Mouse (Mus musculus): Measurements from ENCODE around the gene Plbd2.

Gene Plbd2

GRCm38 (mm10) chr5:120436885-120437495 lies 66.4 kb downstream of the Plbd2 start:
- no peak for DNase-seq (ENCODE audit: low spot score)

- DNase-seq (ENCODE audit: low spot score), result no peak
Observed at GRCm38 (mm10) chr5:120435731-120436501, 67.5 kb downstream of the Plbd2 start.

- no peak for DNase-seq (ENCODE audit: low spot score)
Observed at GRCm38 (mm10) chr5:120435006-120435681, 68.3 kb downstream of the Plbd2 start.

- no peak for DNase-seq (ENCODE audit: low spot score)
Observed at GRCm38 (mm10) chr5:120434231-120434735, 69.1 kb downstream of the Plbd2 start.

All from ovary, postnatal 36 days (tissue).